Mouse (Mus musculus): Measurements from ENCODE around the gene Rnf212b. TPM values are rescaled to one million over a fixed set of nuclear protein-coding genes. Genes with fewer than 3 reads are reported as not detected.
A peak's percentile ranks its signal among the peaks of the same experiment; 100 is the strongest.

The Rnf212b gene
- total RNA-seq, 2 experiments from 2014 or later: not detected

DNA sequence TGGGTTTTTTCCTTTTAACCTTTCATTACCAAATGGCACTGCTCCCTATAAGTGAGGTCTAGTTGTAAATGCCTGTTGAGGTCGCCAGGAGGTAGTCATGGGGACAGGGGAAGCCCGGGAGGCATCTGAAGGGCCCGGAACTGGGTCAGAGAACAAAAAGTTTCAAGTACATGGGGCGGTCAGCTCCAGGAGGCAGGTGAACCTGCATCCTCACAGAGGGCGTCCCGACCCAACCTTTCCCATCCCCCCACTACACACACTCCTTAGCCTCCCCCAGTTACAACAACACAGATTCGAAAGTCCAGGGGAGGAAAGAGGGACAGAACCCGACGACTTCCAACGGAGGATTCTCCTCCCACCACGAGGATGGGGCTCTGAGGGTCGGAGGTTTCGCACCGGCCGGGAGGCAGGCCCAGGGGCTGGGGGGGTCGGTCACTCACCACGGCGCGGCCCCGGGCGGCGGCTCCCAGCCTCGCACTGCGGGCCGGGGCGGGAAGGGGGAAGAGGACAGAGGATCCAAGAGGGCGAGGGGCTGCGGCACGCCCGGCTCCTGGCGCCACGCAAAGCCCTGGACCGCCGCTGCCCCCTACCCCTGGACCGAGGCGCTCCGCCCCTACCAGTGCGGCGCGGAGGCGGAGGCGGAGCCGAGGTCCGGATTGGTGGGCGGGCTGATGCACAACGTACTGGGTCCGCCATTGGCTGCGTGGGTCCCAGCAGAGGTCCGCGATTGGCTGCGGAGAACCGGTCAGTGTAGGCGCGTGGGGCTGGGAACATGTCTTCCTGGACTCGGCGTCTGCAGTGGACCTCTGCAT lies 49.8 kb downstream of the Rnf212b start:
- DNase-seq (ENCODE audit: extremely low spot score in 1 of 2, low spot score in 2 of 2): peak; percentile 91 to 93
- TF ChIP-seq CTCF (IDR thresholded peaks at IDR 0.05): no peak; the same call in 1 of the 2 replicates
- H3K27ac ChIP-seq: peak overlapping the region; percentile 92
- H3K4me3 ChIP-seq: peak overlapping the region; percentile 86
- intact Hi-C loops (cut with DNase I): no loop called here

- DNase-seq (ENCODE audit: extremely low spot score in 1 of 2, low spot score in 2 of 2): no peak
- no peak for TF ChIP-seq CTCF (IDR thresholded peaks at IDR 0.05)
- Histone ChIP-seq H3K4me3 (peak overlapping the region; percentile 86), H3K27ac (peak overlapping the region; percentile 92)
- intact Hi-C loops (cut with DNase I): no loop called here
These were observed 50.5 kb downstream of the Rnf212b start for GRCm38 (mm10) chr14:54864313-54865036.

DNA sequence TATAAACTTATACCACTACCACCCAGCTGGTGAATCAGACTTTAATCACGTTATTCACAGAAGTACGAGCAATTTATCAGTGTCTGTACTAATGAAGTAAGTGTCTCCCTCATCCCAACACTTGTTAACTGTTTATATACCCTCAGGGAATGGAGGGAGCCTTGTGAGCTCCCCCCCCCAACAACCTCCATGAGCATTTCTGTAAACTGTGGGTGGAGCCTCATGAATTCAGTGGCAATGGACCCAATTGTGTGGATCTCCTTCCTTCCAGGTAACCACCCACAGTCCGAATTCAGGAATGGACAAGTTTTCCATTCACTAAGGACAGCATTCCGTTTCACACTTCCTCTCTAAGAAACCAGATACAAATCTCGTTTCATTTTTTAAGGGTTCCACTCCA lies 51.7 kb downstream of the Rnf212b start:
- Histone ChIP-seq H3K4me3 (no peak overlapping the region), H3K27ac (no peak overlapping the region)
- TF ChIP-seq CTCF (IDR thresholded peaks at IDR 0.05): no peak
- no peak for DNase-seq (ENCODE audit: extremely low spot score in 1 of 2, low spot score in 2 of 2)
- intact Hi-C loops (cut with DNase I): no loop called here

DNA sequence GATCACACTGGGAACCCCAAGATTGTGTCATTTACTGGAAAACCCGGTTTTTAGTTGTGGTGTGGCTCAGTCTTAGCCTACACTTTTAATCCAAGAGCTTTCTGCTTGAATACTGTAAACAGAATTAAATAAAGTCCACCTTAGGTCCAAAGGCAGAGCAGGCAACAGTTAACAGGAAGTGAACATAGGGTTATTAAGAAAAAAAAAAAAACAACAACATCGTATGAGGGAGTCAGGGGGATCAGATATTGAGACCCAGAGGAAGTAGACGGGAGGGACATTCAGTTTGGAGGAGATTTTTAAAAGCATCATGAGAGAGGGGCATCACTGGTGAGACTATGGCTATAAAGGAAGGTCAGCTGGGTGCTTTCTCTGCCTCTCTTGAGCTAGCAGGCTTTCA lies 52.3 kb downstream of the Rnf212b start:
- intact Hi-C loops (cut with DNase I): no loop called here
- no peak overlapping the region for H3K27ac ChIP-seq
- DNase-seq (ENCODE audit: extremely low spot score in 1 of 2, low spot score in 2 of 2): no peak
- no peak for TF ChIP-seq CTCF (IDR thresholded peaks at IDR 0.05)
- H3K4me3 ChIP-seq: no peak overlapping the region

- Histone ChIP-seq H3K4me3 (no peak overlapping the region), H3K27ac (no peak overlapping the region)
- no peak for DNase-seq (ENCODE audit: extremely low spot score in 1 of 2, low spot score in 2 of 2)
- intact Hi-C loops (cut with DNase I): no loop called here
- TF ChIP-seq CTCF (IDR thresholded peaks at IDR 0.05): peak; percentile 45
These were observed 53.0 kb downstream of the Rnf212b start for GRCm38 (mm10) chr14:54866936-54867335.

- no peak for DNase-seq (ENCODE audit: extremely low spot score in 1 of 2, low spot score in 2 of 2)
- no peak overlapping the region for H3K4me3 ChIP-seq
- no peak overlapping the region for H3K27ac ChIP-seq
- no peak for TF ChIP-seq CTCF (IDR thresholded peaks at IDR 0.05)
- intact Hi-C loops (cut with DNase I): no loop called here
These were observed 54.1 kb downstream of the Rnf212b start for GRCm38 (mm10) chr14:54868026-54868425.

- intact Hi-C loops (cut with DNase I): no loop called here
- H3K4me3 ChIP-seq: no peak within 1 kb of the TSS
- H3K27ac ChIP-seq: no peak within 1 kb of the TSS
- TF ChIP-seq CTCF (IDR thresholded peaks at IDR 0.05): no peak
- no peak for DNase-seq (ENCODE audit: extremely low spot score in 1 of 2, low spot score in 2 of 2)
These were observed 56.9 kb downstream of the Rnf212b start, which contains the start of gene Homez for GRCm38 (mm10) chr14:54870861-54871260. Homez (minus strand) TSS chr14:54870961.

DNA sequence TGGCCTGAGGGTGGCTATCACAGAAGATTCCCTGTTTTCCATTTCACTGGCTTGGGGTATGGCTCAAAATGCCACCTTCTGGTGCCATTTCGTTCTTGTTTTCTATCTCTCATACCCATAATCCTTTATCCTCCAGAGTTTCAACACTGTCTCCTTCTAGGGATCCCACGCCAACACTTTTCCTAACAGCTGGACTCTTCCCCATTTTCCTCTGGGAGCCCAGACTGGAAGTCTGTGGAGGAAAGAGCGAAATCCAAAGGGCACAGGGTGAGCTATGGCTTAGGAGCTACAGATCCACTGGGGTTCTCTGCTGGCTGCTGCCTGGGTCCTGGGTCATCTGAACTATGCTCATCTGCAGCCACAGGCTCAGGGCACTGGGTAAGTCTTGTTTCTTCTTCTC lies 60.2 kb downstream of the Rnf212b start:
- Histone ChIP-seq H3K4me3 (no peak overlapping the region), H3K27ac (no peak overlapping the region)
- intact Hi-C loops (cut with DNase I): no loop called here
- DNase-seq (ENCODE audit: extremely low spot score in 1 of 2, low spot score in 2 of 2): no peak
- no peak for TF ChIP-seq CTCF (IDR thresholded peaks at IDR 0.05)

DNA sequence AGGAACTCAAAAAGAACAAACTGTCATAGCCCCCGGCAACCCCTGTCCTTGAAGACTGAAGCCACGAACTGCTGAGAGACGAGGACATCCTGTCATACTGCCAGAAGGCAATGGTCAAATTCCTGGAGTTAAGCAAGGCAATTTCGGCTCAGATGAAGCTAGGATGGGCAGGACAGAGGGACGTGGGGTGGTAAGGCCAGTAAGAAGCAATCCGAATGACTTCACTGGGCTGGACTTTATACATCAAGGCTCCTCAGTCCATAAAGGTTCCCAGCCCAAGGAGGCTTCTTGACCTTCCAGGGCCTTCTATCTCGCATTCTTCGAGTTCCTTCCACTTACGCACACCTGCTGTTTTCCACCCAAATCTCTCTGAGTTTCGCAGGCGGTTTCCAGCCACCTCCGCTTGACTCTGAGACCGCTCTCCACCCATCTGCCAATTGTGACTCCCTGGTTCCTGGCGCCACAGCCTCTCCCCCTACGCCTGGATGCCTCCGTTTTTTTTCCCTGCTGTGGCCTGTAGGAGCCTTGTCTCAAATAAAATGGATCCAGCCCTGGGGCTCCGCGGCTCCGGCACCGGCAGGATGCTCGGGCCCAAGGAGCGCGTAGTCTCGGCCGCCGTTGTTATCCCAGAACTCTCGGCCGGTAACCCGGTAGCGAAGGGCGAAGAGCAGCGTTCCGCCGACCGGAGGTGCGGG lies 62.0 kb downstream of the Rnf212b start:
- intact Hi-C loops (cut with DNase I): no loop called here
- DNase-seq (ENCODE audit: extremely low spot score in 1 of 2, low spot score in 2 of 2): no peak
- Histone ChIP-seq H3K4me3 (peak overlapping the region; percentile 96), H3K27ac (peak overlapping the region; percentile 97)
- no peak for TF ChIP-seq CTCF (IDR thresholded peaks at IDR 0.05)

- H3K4me3 ChIP-seq: peak overlapping the region; percentile 96
- TF ChIP-seq CTCF (IDR thresholded peaks at IDR 0.05): no peak
- DNase-seq (ENCODE audit: extremely low spot score in 1 of 2, low spot score in 2 of 2): peak; percentile 91 to 92
- intact Hi-C loops (cut with DNase I): no loop called here
- peak overlapping the region; percentile 97 for H3K27ac ChIP-seq
These were observed 62.7 kb downstream of the Rnf212b start for GRCm38 (mm10) chr14:54876539-54877047.

GRCm38 (mm10) chr14:54877048-54877715 lies 63.2 kb downstream of the Rnf212b start, which contains the start of gene Ppp1r3e:
Ppp1r3e (minus strand) TSS chr14:54877550.
- Histone ChIP-seq H3K4me3 (peak within 1 kb of the TSS; percentile 96), H3K27ac (peak within 1 kb of the TSS; percentile 97)
- TF ChIP-seq CTCF (IDR thresholded peaks at IDR 0.05): no peak; the same call in 1 of the 2 replicates
- intact Hi-C loops (cut with DNase I): no loop called here
- peak; percentile 66 to 70 for DNase-seq (ENCODE audit: extremely low spot score in 1 of 2, low spot score in 2 of 2)
